Mouse (Mus musculus) cortical plate, adult 2 months (tissue): ENCODE results near the gene Tnrc6c.

Source experiments
- CTCF ChIP-seq: fragments of 200-500 bp; IDR thresholded peaks from 2 replicates; pipeline ENCODE4 v1.5.1; 2011; ENCODE audit warnings: mild to moderate bottlenecking, control low read depth, low read length; ENCODE audit not compliant: insufficient read depth; ENCODE audit errors: extremely low read depth
- POLR2A ChIP-seq: fragments of 200-500 bp; IDR thresholded peaks from 2 replicates; pipeline ENCODE4 v1.6.1; 2011; ENCODE audit warnings: mild to moderate bottlenecking, low read length, control low read depth; ENCODE audit not compliant: insufficient read depth; ENCODE audit errors: extremely low read depth

DNA sequence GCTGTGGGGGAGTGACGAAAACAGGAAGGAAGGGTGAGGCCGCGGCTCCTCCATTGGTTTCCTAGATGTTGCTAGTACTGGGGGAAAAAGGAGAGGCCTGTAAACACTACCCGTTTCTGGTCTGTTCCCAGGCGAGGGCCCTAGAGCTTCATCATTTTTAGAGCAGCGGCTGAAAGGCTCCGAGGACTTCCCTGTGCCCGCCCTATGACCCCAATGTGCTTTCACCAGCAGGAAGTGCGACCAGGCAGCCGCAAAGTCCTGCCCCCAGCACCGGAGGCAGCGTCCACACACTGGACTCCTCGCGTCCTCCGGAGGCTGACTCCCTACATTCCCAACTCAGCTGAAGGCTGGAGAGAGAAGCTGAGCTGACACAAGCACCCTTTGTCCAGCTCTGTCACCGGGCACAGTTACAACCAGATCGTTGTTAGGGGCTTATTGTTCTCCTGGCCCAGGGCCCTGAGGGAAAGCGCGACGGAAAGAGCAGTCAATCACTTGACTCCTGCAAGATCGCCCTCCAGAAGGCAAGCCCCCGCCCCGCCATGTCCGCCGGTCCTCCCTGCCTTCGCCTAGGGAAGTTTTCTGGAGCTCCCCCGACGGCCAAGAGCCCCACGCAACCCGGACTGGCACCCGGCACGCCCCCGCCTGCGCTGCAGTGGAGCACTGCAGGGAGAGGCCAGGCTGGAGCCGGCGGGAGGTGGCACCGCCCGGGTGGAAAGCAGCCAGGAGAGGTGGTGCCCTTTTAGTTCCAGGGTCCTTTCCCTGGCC is 125.5 kb downstream of the Tnrc6c start:
- TF ChIP-seq CTCF, result no peak
- TF ChIP-seq POLR2A, result peak; percentile 52; the same call in 1 of the 2 replicates
